Mouse (Mus musculus) CH12.LX (cell line): ENCODE data around the gene Zfyve28. TPM values are rescaled to one million over a fixed set of nuclear protein-coding genes. Genes with fewer than 3 reads are reported as not detected.

Experiments
- DNase-seq: peaks from one replicate; pipeline ENCODE4 v3.0.0-alpha.2; 2013; ENCODE audit errors: extremely low read depth
- H3K27ac ChIP-seq: 2 replicates; pipeline ENCODE4 v1.5.1; 2012; ENCODE audit warnings: low read depth, mild to moderate bottlenecking, control low read depth, moderate library complexity; ENCODE audit not compliant: insufficient read depth
- H3K27me3 ChIP-seq: replicated peaks from 2 replicates; pipeline ENCODE3; 2012; ENCODE audit warnings: inconsistent platforms
- H3K36me3 ChIP-seq, 2 experiments: replicated peaks in 1 of 2; 2 replicates each; pipeline versions ENCODE3 to v1.6.1; 2012; ENCODE audit warnings: inconsistent platforms in 1 of 2, low read length in 1 of 2, mild to moderate bottlenecking in 1 of 2, mixed read lengths in 1 of 2, moderate library complexity in 1 of 2; ENCODE audit not compliant: control insufficient read depth in 1 of 2, insufficient read depth in 1 of 2
- H3K4me1 ChIP-seq, 2 experiments: 2 replicates each; pipeline ENCODE4 v1.6.1; 2012; ENCODE audit warnings: inconsistent platforms in 1 of 2, moderate library complexity in 1 of 2; ENCODE audit not compliant: insufficient read depth in 2 of 2, control insufficient read depth in 1 of 2
- H3K4me2 ChIP-seq: 2 replicates; pipeline ENCODE4 v1.6.1; 2012; ENCODE audit warnings: low read depth, mild to moderate bottlenecking, control low read depth; ENCODE audit not compliant: poor library complexity, insufficient read depth, severe bottlenecking
- H3K4me3 ChIP-seq, 3 experiments: fragments of 150-350 bp in 1 of 3; sonication (generic) in 1 of 3; replicated peaks in 1 of 3; 2 replicates each; pipeline versions ENCODE3 to v1.5.1; 2011 to 2012; ENCODE audit warnings: low read depth in 2 of 3, low read length in 2 of 3, mild to moderate bottlenecking in 2 of 3, moderate library complexity in 2 of 3, control low read depth in 1 of 3, improper control_type of control experiment in 1 of 3, inconsistent platforms in 1 of 3, mixed read lengths in 1 of 3; ENCODE audit not compliant: poor library complexity in 1 of 3
- H3K79me2 ChIP-seq: replicated peaks from 2 replicates; pipeline ENCODE4 v1.6.1; 2012; ENCODE audit warnings: mild to moderate bottlenecking, moderate library complexity; ENCODE audit not compliant: control insufficient read depth, poor library complexity, insufficient read depth, severe bottlenecking; ENCODE audit errors: extremely low read depth
- H3K9ac ChIP-seq: 2 replicates; pipeline ENCODE4 v1.6.1; 2012; ENCODE audit warnings: low read depth, mild to moderate bottlenecking, control low read depth, moderate library complexity; ENCODE audit not compliant: insufficient read depth
- H3K9me3 ChIP-seq: replicated peaks from 2 replicates; pipeline ENCODE3; 2012; ENCODE audit warnings: low read length, inconsistent platforms, mixed read lengths
- BHLHE40 ChIP-seq: IDR thresholded peaks from 2 replicates; pipeline ENCODE4 v1.6.1; 2011; ENCODE audit warnings: mild to moderate bottlenecking, low read depth, low read length, improper control_type of control experiment
- CHD1 ChIP-seq: IDR thresholded peaks from 2 replicates; pipeline ENCODE4 v1.6.1; 2012; ENCODE audit warnings: low read depth, low read length, improper control_type of control experiment, inconsistent platforms
- CHD2 ChIP-seq: IDR thresholded peaks from 2 replicates; pipeline ENCODE4 v1.6.1; 2011; ENCODE audit warnings: low read length, improper control_type of control experiment
- ELF1 ChIP-seq: IDR thresholded peaks from 2 replicates; pipeline ENCODE4 v1.6.1; 2014; ENCODE audit warnings: low read depth, mild to moderate bottlenecking, inconsistent platforms, low read length, improper control_type of control experiment
- EP300 ChIP-seq: IDR thresholded peaks from 2 replicates; pipeline ENCODE4 v1.6.1; 2011; ENCODE audit warnings: low read length, improper control_type of control experiment
- MAFK ChIP-seq: IDR thresholded peaks from 2 replicates; pipeline ENCODE4 v1.6.1; 2011; ENCODE audit warnings: low read length, improper control_type of control experiment; ENCODE audit not compliant: insufficient replicate concordance
- MAX ChIP-seq: IDR thresholded peaks from 2 replicates; pipeline ENCODE4 v1.6.1; 2011; ENCODE audit warnings: low read length, improper control_type of control experiment
- MXI1 ChIP-seq: IDR thresholded peaks from 2 replicates; pipeline ENCODE4 v1.6.1; 2011; ENCODE audit warnings: mild to moderate bottlenecking, low read depth, low read length, improper control_type of control experiment
- NELFE ChIP-seq: IDR thresholded peaks from 2 replicates; pipeline ENCODE4 v1.6.1; 2011; ENCODE audit warnings: low read depth, low read length, improper control_type of control experiment
- NRF1 ChIP-seq: IDR thresholded peaks from 2 replicates; pipeline ENCODE4 v1.6.1; 2014; ENCODE audit warnings: low read depth, mild to moderate bottlenecking, inconsistent platforms, low read length, improper control_type of control experiment, moderate library complexity
- PAX5 ChIP-seq: IDR thresholded peaks from 2 replicates; pipeline ENCODE4 v1.6.1; 2012; ENCODE audit warnings: low read length, inconsistent platforms, mixed read lengths
- POLR2AphosphoS2 ChIP-seq: IDR thresholded peaks from 2 replicates; pipeline ENCODE4 v1.6.1; 2011; ENCODE audit warnings: low read depth, low read length, improper control_type of control experiment
- SIN3A ChIP-seq: IDR thresholded peaks from 2 replicates; pipeline ENCODE4 v1.6.1; 2012; ENCODE audit warnings: low read length, improper control_type of control experiment, inconsistent platforms
- TCF12 ChIP-seq: IDR thresholded peaks from 2 replicates; pipeline ENCODE4 v1.6.1; 2014; ENCODE audit warnings: low read depth, mild to moderate bottlenecking, inconsistent platforms, low read length, improper control_type of control experiment
- dilution Hi-C: fragments of 300-500 bp; cut with MboI; formaldehyde crosslinking; loops from 2 replicates; pipeline ENCODE4 v1.14.3; 2020; ENCODE audit warnings: low sequenced_read_pairs; ENCODE audit not compliant: extremely low pct_unique_long_range_greater_than_20kb, extremely low pct_ligation_motif_present
- in situ Hi-C: fragments of 300-500 bp; cut with MboI; formaldehyde crosslinking; loops from 3 replicates; pipeline ENCODE4 v1.14.3; 2019; ENCODE audit warnings: low sequenced_read_pairs, low pct_ligation_motif_present, low pct_unique_long_range_greater_than_20kb, mixed read lengths
- polyA plus RNA-seq: library from polyadenylated mRNA; unstranded; fragments of >175 nt; gene quantifications from 2 replicates; pipeline ENCODE4 v1.2.1, GENCODE M21; 2012; ENCODE audit warnings: low read depth; ENCODE audit not compliant: insufficient read length
- total RNA-seq, 2 experiments: library from RNA; depleted of rRNA; stranded (reverse); fragments of 300-350 nt in 1 of 2; fragments of >200 nt in 1 of 2; gene quantifications; 2 replicates each; pipeline ENCODE4 v1.2.3; 2012 to 2014

The Zfyve28 gene
- total and polyA plus RNA-seq, 3 experiments, result 1.7 to 2.8 (median 2.0) TPM

- dilution Hi-C loops (no loop called here), in situ Hi-C loops (no loop called here)
- no peak overlapping the region for H3K27ac ChIP-seq
- H3K9me3 ChIP-seq, result no peaks in the 10 kb centered on the region
- no peaks in the 10 kb centered on the region for H3K27me3 ChIP-seq
- H3K36me3 ChIP-seq, result peaks cover 0 to 6% of the 10 kb centered on the region in 2 experiments
- no peak overlapping the region for H3K4me2 ChIP-seq
- H3K4me3 ChIP-seq, result no peak overlapping the region
- no peak for TF ChIP-seq MAX
- TF ChIP-seq PAX5, result no peak
- no peak for TF ChIP-seq NELFE
- peak; percentile 83 for TF ChIP-seq MAFK
- no peak for TF ChIP-seq NRF1
- no peak for TF ChIP-seq CHD2
- TF ChIP-seq MXI1, result no peak
- DNase-seq, result no peak
- H3K4me1 ChIP-seq, result peaks cover 0 to 13% of the 10 kb centered on the region in 2 experiments; a peak in 2 of 4 replicates
- H3K79me2 ChIP-seq, result peaks cover 16% of the 10 kb centered on the region
- H3K9ac ChIP-seq, result no peak overlapping the region
Measured at GRCm38 (mm10) chr5:34170726-34171125, 117.5 kb downstream of the Zfyve28 start.

DNA sequence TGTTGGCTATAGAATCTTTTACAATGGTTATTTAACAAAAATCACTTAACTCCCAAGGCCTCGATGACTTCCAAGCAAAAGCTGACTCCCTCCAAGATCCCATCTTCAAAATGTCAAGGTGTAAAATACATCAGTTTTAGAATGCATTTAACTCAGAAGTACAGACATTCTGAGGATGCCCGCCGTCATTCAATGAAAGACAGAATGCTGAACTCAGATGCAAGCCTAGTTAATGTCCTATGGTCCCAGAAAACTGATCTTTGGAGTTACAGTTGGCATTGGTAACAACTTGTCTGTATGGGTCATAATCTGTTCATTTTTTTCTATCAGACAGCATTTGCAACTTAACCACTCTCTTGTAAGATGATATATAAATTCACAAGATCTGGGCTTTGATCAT is 118.3 kb downstream of the Zfyve28 start:
- TF ChIP-seq CHD2 (no peak), ELF1 (no peak), POLR2AphosphoS2 (no peak), MXI1 (0 out of 2 replicates have a peak, but pooled peaks have one; percentile 17), EP300 (no peak), SIN3A (peak; percentile 38; the same call in 1 of the 2 replicates), CHD1 (0 out of 2 replicates have a peak, but pooled peaks have one; percentile 56), TCF12 (no peak), BHLHE40 (no peak)
- Histone ChIP-seq H3K4me2 (peak overlapping the region; percentile 87), H3K4me3 (peak overlapping the region; percentile 40 to 79 (median 50)), H3K9ac (peak overlapping the region; percentile 95), H3K27me3 (no peaks in the 10 kb centered on the region), H3K36me3 (peaks cover 0 to 2% of the 10 kb centered on the region in 2 experiments), H3K9me3 (no peaks in the 10 kb centered on the region), H3K4me1 (peaks cover 0 to 15% of the 10 kb centered on the region in 2 experiments; a peak in 2 of 4 replicates), H3K79me2 (peaks cover 22% of the 10 kb centered on the region), H3K27ac (peak overlapping the region; percentile 51; the same call in 1 of the 2 replicates)
- dilution Hi-C loops (no loop called here), in situ Hi-C loops (no loop called here)
- DNase-seq, result no peak
